Mouse (Mus musculus): ENCODE data around the gene Fstl3. TPM values are rescaled to one million over a fixed set of nuclear protein-coding genes. Genes with fewer than 3 reads are reported as not detected.

The Fstl3 gene
- total and polyA plus RNA-seq, 3 experiments = 0.05 to 0.22 TPM; not detected in 1

- TF ChIP-seq GATA2 (IDR thresholded peaks at IDR 0.05; ENCODE audit: borderline replicate concordance, low read depth, low read length) (no peak), GATA1 (IDR thresholded peaks at IDR 0.05; ENCODE audit: borderline replicate concordance, low read length) (no peak), CTCF (IDR thresholded peaks at IDR 0.05; ENCODE audit: low read depth, low read length) (no peak), TAL1 (conservative IDR thresholded peaks at IDR 0.05; ENCODE audit: low read depth, low read length) (no peak), POLR2AphosphoS5 (IDR thresholded peaks at IDR 0.05; ENCODE audit: insufficient replicate concordance, low read depth, low read length) (no peak)
- Histone ChIP-seq H3K4me1 (ENCODE audit: insufficient read depth, low read depth, low read length) (peaks cover 56% of the 10 kb centered on the region), H3K36me3 (replicated peaks) (peaks cover 56% of the 10 kb centered on the region)
Observed at GRCm38 (mm10) chr10:79765228-79765745, 11.8 kb upstream of the Fstl3 start.

DNA sequence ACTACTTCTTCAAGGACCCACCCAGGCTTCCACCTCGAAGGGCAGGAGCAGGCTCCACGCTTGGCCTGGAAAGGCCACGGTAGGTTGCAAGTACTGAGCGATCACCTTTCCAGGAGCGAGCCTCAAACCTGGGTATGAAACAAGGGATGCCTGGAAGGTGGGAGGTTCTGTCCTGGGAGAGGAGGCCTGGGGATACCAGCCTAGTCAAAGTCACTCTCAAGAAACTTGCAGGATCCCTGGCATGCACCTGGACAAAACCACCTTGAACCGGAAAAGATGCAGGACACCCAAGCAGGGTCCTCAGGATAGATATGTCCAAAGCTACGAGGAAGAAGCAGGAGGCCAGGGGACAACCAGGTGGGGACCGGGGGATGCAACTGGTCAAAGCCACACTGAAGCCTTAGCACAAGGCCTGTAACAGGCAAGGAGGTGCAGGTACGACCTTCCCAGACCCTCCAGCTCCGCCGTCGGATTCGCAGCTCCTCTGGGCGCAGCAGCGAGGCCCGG, 11.0 kb upstream of the Fstl3 start:
- ATAC-seq (ENCODE audit: extremely low read depth, insufficient number of reproducible peaks, low FRiP score, poor library complexity, severe bottlenecking) (no peak), DNase-seq (ENCODE audit: low spot score) (no peak)
- H3K27me3 ChIP-seq (ENCODE audit: insufficient read depth, low read length) = no peaks in the 10 kb centered on the region
- no peaks in the 10 kb centered on the region for H3K9me3 ChIP-seq (replicated peaks)
- peaks cover 59% of the 10 kb centered on the region for H3K4me1 ChIP-seq (ENCODE audit: insufficient read depth, low read depth, low read length)
- H3K4me3 ChIP-seq (ENCODE audit: low read depth, low read length) = peak overlapping the region; percentile 98
- peaks cover 49% of the 10 kb centered on the region for H3K36me3 ChIP-seq (replicated peaks)
- no peak for TF ChIP-seq TAL1 (conservative IDR thresholded peaks at IDR 0.05; ENCODE audit: low read depth, low read length)
- TF ChIP-seq CTCF (IDR thresholded peaks at IDR 0.05; ENCODE audit: low read depth, low read length) = no peak
- no peak for TF ChIP-seq POLR2AphosphoS5 (IDR thresholded peaks at IDR 0.05; ENCODE audit: insufficient replicate concordance, low read depth, low read length)
- TF ChIP-seq GATA2 (IDR thresholded peaks at IDR 0.05; ENCODE audit: borderline replicate concordance, low read depth, low read length) = no peak
- no peak for TF ChIP-seq GATA1 (IDR thresholded peaks at IDR 0.05; ENCODE audit: borderline replicate concordance, low read length)

More at GRCm38 (mm10) chr10:79765228-79765745, 11.8 kb upstream of the Fstl3 start:
- ATAC-seq (ENCODE audit: extremely low read depth, insufficient number of reproducible peaks, low FRiP score, poor library complexity, severe bottlenecking) (no peak), DNase-seq (ENCODE audit: low spot score) (no peak)
- Histone ChIP-seq H3K27me3 (ENCODE audit: insufficient read depth, low read length) (no peaks in the 10 kb centered on the region), H3K4me3 (ENCODE audit: low read depth, low read length) (peak overlapping the region; percentile 98), H3K9me3 (replicated peaks) (no peaks in the 10 kb centered on the region)

- DNase-seq (ENCODE audit: low spot score) = peak; percentile 99
- Histone ChIP-seq H3K4me1 (ENCODE audit: insufficient read depth, low read depth, low read length) (peaks cover 59% of the 10 kb centered on the region), H3K36me3 (replicated peaks) (peaks cover 42% of the 10 kb centered on the region), H3K4me3 (ENCODE audit: low read depth, low read length) (peak within 1 kb of the TSS; percentile 98), H3K27me3 (ENCODE audit: insufficient read depth, low read length) (no peaks in the 10 kb centered on the region), H3K9me3 (replicated peaks) (no peaks in the 10 kb centered on the region)
- peak; percentile 98 for ATAC-seq (ENCODE audit: extremely low read depth, insufficient number of reproducible peaks, low FRiP score, poor library complexity, severe bottlenecking)
- TF ChIP-seq GATA2 (IDR thresholded peaks at IDR 0.05; ENCODE audit: borderline replicate concordance, low read depth, low read length) = no peak
- TF ChIP-seq CTCF (IDR thresholded peaks at IDR 0.05; ENCODE audit: low read depth, low read length) = no peak
- TF ChIP-seq GATA1 (IDR thresholded peaks at IDR 0.05; ENCODE audit: borderline replicate concordance, low read length) = no peak
- no peak for TF ChIP-seq TAL1 (conservative IDR thresholded peaks at IDR 0.05; ENCODE audit: low read depth, low read length)
Observed at GRCm38 (mm10) chr10:79766508-79767325, 10.4 kb upstream of the Fstl3 start, which contains the start of gene Rnf126. TSS of gene Rnf126 (minus strand) at chr10:79766952.

DNA sequence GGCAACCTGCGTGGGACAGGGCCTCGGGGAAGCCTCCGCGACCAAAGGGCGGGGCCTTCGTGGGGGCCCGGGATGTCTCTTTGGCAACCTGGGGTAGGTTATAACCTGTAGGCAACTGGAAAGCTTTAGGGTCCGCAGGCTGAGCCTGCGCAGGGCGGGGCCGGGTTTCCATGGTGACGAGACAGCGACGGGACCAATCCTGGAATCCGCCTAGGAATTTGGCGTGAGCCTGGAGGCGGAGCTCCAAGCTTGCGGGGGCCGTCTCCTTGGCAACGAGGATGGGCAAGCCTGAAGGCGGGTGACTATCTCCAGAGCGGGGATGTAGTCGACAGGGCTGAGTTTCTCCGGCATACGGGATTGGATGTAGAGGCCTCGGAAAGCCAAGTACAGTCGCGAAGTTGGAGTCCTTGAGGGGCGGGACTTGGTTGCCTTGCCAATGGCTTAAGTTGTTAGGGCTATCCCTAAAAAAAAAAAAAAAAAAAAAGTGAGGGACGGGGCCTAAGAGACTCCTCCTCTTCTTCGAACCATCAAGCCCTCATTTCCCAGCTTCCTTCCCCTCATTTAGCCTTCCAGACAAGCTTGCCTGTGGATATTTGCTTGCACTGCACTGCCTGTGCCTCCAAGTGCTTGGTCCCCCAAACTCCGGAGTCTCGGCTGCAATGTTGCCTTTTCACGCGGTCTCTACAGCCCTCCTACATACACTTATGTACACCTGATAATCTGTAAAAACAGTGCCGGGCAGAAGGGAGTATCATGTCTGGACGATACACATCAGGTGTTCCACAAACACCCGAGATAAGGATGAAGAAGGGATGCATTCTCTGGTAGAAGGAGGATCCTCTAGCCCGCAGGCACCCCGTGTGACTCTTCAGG, 9.5 kb upstream of the Fstl3 start:
- ATAC-seq (ENCODE audit: extremely low read depth, insufficient number of reproducible peaks, low FRiP score, poor library complexity, severe bottlenecking) (no peak), DNase-seq (ENCODE audit: low spot score) (peak; percentile 40)
- Histone ChIP-seq H3K9me3 (replicated peaks) (peaks cover 6% of the 10 kb centered on the region), H3K36me3 (replicated peaks) (peaks cover 34% of the 10 kb centered on the region), H3K4me1 (ENCODE audit: insufficient read depth, low read depth, low read length) (peaks cover 59% of the 10 kb centered on the region), H3K27me3 (ENCODE audit: insufficient read depth, low read length) (peaks cover 5% of the 10 kb centered on the region; the same call in 1 of the 2 replicates), H3K4me3 (ENCODE audit: low read depth, low read length) (peak overlapping the region; percentile 98)
- TF ChIP-seq TAL1 (conservative IDR thresholded peaks at IDR 0.05; ENCODE audit: low read depth, low read length) (no peak), CTCF (IDR thresholded peaks at IDR 0.05; ENCODE audit: low read depth, low read length) (no peak), GATA1 (IDR thresholded peaks at IDR 0.05; ENCODE audit: borderline replicate concordance, low read length) (no peak), POLR2AphosphoS5 (IDR thresholded peaks at IDR 0.05; ENCODE audit: insufficient replicate concordance, low read depth, low read length) (no peak), GATA2 (IDR thresholded peaks at IDR 0.05; ENCODE audit: borderline replicate concordance, low read depth, low read length) (no peak)

GRCm38 (mm10) chr10:79768400-79768799, 8.7 kb upstream of the Fstl3 start:
- TF ChIP-seq GATA2 (IDR thresholded peaks at IDR 0.05; ENCODE audit: borderline replicate concordance, low read depth, low read length) (no peak), GATA1 (IDR thresholded peaks at IDR 0.05; ENCODE audit: borderline replicate concordance, low read length) (no peak), CTCF (IDR thresholded peaks at IDR 0.05; ENCODE audit: low read depth, low read length) (peak; percentile 93)
- no peak for ATAC-seq (ENCODE audit: extremely low read depth, insufficient number of reproducible peaks, low FRiP score, poor library complexity, severe bottlenecking)
- H3K9me3 ChIP-seq (replicated peaks) = peaks cover 7% of the 10 kb centered on the region
- H3K4me3 ChIP-seq (ENCODE audit: low read depth, low read length) = no peak overlapping the region; the same call in 1 of the 2 replicates
- peaks cover 9% of the 10 kb centered on the region; the same call in 1 of the 2 replicates for H3K27me3 ChIP-seq (ENCODE audit: insufficient read depth, low read length)
- peak; percentile 41 for DNase-seq (ENCODE audit: low spot score)
- H3K4me1 ChIP-seq (ENCODE audit: insufficient read depth, low read depth, low read length) = peaks cover 51% of the 10 kb centered on the region
- H3K36me3 ChIP-seq (replicated peaks) = peaks cover 26% of the 10 kb centered on the region
